Mouse (Mus musculus) bone marrow, adult 2 months (tissue): ENCODE data around the gene Nudt4. TPM values are rescaled to one million over a fixed set of nuclear protein-coding genes. Genes with fewer than 3 reads are reported as not detected.

Source experiments
- H3K27ac ChIP-seq: fragments of 200-500 bp; 2 replicates; pipeline ENCODE4 v1.5.1; 2012; ENCODE audit warnings: low read depth, mild to moderate bottlenecking, control low read depth, inconsistent platforms, low read length; ENCODE audit not compliant: control insufficient read depth, poor library complexity, insufficient read depth
- H3K4me1 ChIP-seq: fragments of 200-500 bp; 2 replicates; pipeline ENCODE4 v1.6.1; 2011; ENCODE audit warnings: low read length; ENCODE audit not compliant: control insufficient read depth, insufficient read depth
- H3K4me3 ChIP-seq: fragments of 200-500 bp; replicated peaks from 2 replicates; pipeline ENCODE3; 2011; ENCODE audit warnings: mild to moderate bottlenecking, low read depth, low read length, control low read depth; ENCODE audit not compliant: control insufficient read depth
- CTCF ChIP-seq: fragments of 200-500 bp; IDR thresholded peaks from 2 replicates; pipeline ENCODE4 v1.5.1; 2011; ENCODE audit warnings: low read length, control low read depth; ENCODE audit not compliant: control insufficient read depth, insufficient read depth
- POLR2A ChIP-seq: fragments of 200-500 bp; IDR thresholded peaks from 2 replicates; pipeline ENCODE4 v1.6.1; 2011; ENCODE audit warnings: low read depth, mild to moderate bottlenecking, control low read depth, low read length, borderline replicate concordance; ENCODE audit not compliant: control insufficient read depth
- WGBS: fragments of 180-500 bp; shearing (Covaris S2); methylation state at CpG from one replicate; pipeline ENCODE4 v1.1.7; 2018; 5-methylcytosine and 5-hydroxymethylcytosine counted together
- polyA plus RNA-seq: library from polyadenylated mRNA; stranded (reverse); fragments of >200 nt; gene quantifications from 2 replicates; pipeline ENCODE4 v1.2.4, GENCODE M21; 2011; ENCODE audit warnings: low replicate concordance; ENCODE audit not compliant: missing spikeins, insufficient read depth, insufficient read length

Gene Nudt4
- polyA plus RNA-seq, 1 experiment: 95.9 TPM

DNA sequence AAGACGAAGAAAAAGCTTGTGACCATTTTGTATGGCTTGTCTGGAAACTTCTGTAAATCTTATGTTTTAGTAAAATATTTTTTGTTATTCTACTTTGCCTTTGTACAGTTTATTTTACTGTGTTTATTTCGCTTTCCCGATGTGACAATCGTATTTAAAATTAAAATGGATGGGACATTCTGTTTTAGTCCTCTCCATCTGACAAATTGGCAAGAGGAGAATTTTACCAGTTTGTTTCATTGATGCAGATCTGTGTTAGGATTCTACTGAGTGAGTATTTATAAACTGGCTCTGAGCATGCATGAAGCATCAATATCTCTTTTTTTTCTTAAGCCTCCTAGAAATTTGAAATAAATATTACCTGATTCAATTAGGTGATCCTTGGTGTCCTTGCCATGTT is 21.0 kb downstream of the Nudt4 start:
- WGBS: 96% methylated on average over 4 of the region's 4 CpGs
- TF ChIP-seq POLR2A (no peak), CTCF (no peak)
- Histone ChIP-seq H3K27ac (no peak overlapping the region), H3K4me1 (no peaks in the 10 kb centered on the region), H3K4me3 (no peak overlapping the region)

DNA sequence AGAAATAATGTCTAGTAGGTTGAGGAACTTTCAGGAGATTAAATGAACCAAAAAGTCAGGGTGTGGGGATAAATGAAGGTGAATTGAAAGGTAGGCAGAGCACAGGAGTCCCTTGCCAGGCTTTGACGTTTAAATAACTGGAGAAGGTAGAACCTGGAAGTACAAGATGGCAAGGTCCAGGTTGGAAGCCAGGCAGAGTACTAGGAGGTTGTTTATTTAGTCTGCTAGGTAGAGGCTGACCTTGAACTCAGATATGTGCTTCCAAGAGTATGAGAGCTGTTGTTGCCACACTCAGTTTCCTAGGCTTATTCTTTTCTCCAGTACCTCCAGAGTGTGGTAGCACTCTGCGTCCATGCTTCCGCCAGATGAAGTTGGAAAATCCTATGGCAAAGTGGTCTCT is 24.1 kb downstream of the Nudt4 start:
- TF ChIP-seq CTCF (no peak), POLR2A (no peak)
- H3K27ac ChIP-seq: no peak overlapping the region
- 83% methylated on average over 3 of the region's 3 CpGs for WGBS
- no peaks in the 10 kb centered on the region for H3K4me1 ChIP-seq
- no peak overlapping the region for H3K4me3 ChIP-seq

- TF ChIP-seq POLR2A: no peak
- TF ChIP-seq CTCF: no peak
- no peak overlapping the region for H3K4me3 ChIP-seq
- H3K27ac ChIP-seq: no peak overlapping the region
- WGBS: 87% methylated on average over 3 of the region's 3 CpGs
- H3K4me1 ChIP-seq: no peaks in the 10 kb centered on the region
Observed at GRCm38 (mm10) chr10:95539260-95539659, 24.7 kb downstream of the Nudt4 start.

DNA sequence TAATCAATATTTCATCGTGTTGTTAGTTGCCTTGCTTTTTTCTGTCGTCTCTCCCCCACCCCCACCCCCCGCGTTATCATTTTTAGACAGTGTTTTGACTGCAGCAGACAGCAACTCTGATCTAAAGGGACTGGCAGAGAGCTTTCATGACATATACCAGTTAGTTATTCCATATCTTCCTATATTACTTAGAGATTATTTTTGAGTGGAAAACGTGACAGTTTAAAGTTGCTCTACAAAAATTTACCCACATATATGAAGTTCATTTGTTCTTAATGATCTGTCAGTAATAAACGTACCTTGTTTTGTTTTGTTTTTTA is 27.8 kb downstream of the Nudt4 start:
- no peak overlapping the region for H3K27ac ChIP-seq
- no peak overlapping the region for H3K4me3 ChIP-seq
- H3K4me1 ChIP-seq: no peaks in the 10 kb centered on the region
- TF ChIP-seq POLR2A: no peak
- TF ChIP-seq CTCF: no peak
- WGBS: 70% methylated on average over 6 of the region's 6 CpGs

DNA sequence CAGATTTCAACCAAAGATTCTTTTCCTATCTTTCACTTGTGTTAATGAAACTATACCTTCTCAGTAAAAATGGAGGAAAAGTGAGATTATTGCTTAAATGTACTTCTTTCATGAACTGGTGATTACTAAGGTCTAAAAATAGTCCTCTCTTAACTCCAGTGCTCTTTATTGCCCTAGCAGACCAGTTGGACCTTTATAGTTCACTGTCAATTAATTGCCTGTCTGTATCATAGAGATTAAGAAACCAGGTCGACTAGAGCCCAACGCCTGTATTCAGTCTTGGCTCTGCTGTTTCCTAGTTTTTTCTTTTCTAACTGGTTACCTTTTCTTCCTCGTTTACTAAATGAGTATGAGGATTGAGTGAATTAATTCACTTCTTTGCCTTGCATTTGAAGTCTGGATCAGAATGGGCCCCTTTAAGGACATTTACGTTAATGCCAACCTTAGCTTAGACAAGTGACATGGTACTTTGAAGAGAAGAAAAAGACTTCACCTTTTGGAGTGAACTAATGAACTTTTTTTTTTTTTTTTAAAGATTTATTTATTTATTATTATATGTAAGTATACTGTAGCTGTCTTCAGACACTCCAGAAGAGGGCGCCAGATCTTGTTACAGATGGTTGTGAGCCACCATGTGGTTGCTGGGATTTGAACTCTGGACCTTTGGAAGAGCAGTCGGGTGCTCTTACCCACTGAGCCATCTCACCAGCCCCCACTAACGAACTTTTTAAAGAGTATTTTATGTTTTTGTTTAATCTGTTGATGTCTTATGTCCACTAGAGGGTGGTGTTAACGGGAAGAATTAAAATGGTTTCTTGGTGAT is 28.3 kb downstream of the Nudt4 start:
- no peaks in the 10 kb centered on the region for H3K4me1 ChIP-seq

GRCm38 (mm10) chr10:95533382-95533781 is 30.6 kb downstream of the Nudt4 start:
- TF ChIP-seq POLR2A (no peak), CTCF (no peak)
- WGBS: 91% methylated on average over 7 of the region's 7 CpGs
- Histone ChIP-seq H3K27ac (no peak overlapping the region), H3K4me3 (no peak overlapping the region), H3K4me1 (no peaks in the 10 kb centered on the region)

More for the DNA sequence above, 28.3 kb downstream of the Nudt4 start:
- TF ChIP-seq POLR2A (no peak), CTCF (no peak)
- 77% methylated on average over 8 of the region's 8 CpGs for WGBS
- Histone ChIP-seq H3K27ac (no peak overlapping the region), H3K4me3 (no peak overlapping the region)

- TF ChIP-seq CTCF (no peak), POLR2A (no peak)
- no peak overlapping the region for H3K4me3 ChIP-seq
- no peak overlapping the region for H3K27ac ChIP-seq
- WGBS: 70% methylated on average over 5 of the region's 5 CpGs
- no peaks in the 10 kb centered on the region for H3K4me1 ChIP-seq
Observed at GRCm38 (mm10) chr10:95532916-95533315, 31.0 kb downstream of the Nudt4 start.

DNA sequence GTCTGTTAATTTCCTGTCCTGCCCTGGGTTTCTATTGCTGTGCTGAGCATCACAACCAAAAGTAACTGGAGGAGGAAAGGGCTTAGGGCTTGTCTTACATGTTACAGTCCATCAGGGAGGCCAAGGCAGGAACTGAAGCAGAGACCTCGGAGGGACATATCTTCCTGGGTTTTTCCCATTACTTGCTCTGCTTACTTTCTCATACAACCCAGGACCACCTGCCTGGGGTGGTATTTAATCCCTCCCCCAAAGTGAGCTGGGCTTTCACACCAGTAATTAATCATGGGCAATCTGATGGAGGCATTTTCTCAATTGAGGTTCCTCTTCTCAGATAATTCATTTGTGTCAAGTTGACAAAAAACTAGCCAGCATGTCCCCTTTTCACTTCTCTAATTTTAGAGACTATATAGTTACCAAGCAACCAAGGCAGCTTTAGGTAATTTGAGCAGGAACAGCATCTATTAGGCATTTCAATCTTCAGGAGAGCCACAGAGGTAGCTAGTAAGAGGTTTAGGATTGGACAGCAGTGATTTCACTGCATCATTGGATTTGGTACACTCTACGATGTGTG is 33.3 kb downstream of the Nudt4 start:
- 90% methylated on average over 2 of the region's 2 CpGs for WGBS
- no peaks in the 10 kb centered on the region for H3K4me1 ChIP-seq
- H3K27ac ChIP-seq: no peak overlapping the region
- TF ChIP-seq CTCF: no peak
- no peak for TF ChIP-seq POLR2A
- no peak overlapping the region for H3K4me3 ChIP-seq
